Mouse (Mus musculus) gastrocnemius, postnatal 10 days (tissue): ENCODE measurements around the gene Ropn1l. TPM values are rescaled to one million over a fixed set of nuclear protein-coding genes. Genes with fewer than 3 reads are reported as not detected.

Experiments
- DNase-seq: peaks from one replicate; pipeline ENCODE4 v3.0.0; 2021; ENCODE audit warnings: mixed read lengths
- long read RNA-seq, 2 experiments: library from polyadenylated mRNA; stranded (forward); transcript quantifications; one replicate each; pipeline ENCODE4 v2.0.0; 2021
- total RNA-seq, 2 experiments: library from RNA; stranded (reverse); gene quantifications; 2 replicates each; pipeline ENCODE4 v1.2.3; 2021

Gene Ropn1l
- under 1 TPM in 1 of 2 experiments, not detected in 1; 0.38 TPM for total RNA-seq
- long read RNA-seq, experiment 1: 0 reads
- long read RNA-seq, experiment 2: 0 reads

- DNase-seq: peak; percentile 91
Observed at GRCm38 (mm10) chr15:31453098-31453916, at the start of gene Ropn1l. TSS of gene Ropn1l (minus strand) at chr15:31453737.

- DNase-seq: no peak
Observed at GRCm38 (mm10) chr15:31502996-31503395, 49.5 kb upstream of the Ropn1l start.

GRCm38 (mm10) chr15:31502313-31502712 lies 48.8 kb upstream of the Ropn1l start:
- DNase-seq: no peak

- no peak for DNase-seq
Observed at GRCm38 (mm10) chr15:31494803-31495202, 41.3 kb upstream of the Ropn1l start.

- no peak for DNase-seq
Observed at GRCm38 (mm10) chr15:31494310-31494709, 40.8 kb upstream of the Ropn1l start.

GRCm38 (mm10) chr15:31487407-31487806 lies 33.9 kb upstream of the Ropn1l start:
- DNase-seq: no peak

- no peak for DNase-seq
Observed at GRCm38 (mm10) chr15:31476678-31477077, 23.1 kb upstream of the Ropn1l start.

GRCm38 (mm10) chr15:31472645-31473574 lies 19.4 kb upstream of the Ropn1l start:
- no peak for DNase-seq

GRCm38 (mm10) chr15:31471529-31471928 lies 18.0 kb upstream of the Ropn1l start:
- DNase-seq: no peak

- DNase-seq: no peak
Observed at GRCm38 (mm10) chr15:31469497-31469896, 16.0 kb upstream of the Ropn1l start.

GRCm38 (mm10) chr15:31468806-31469205 lies 15.3 kb upstream of the Ropn1l start:
- DNase-seq: no peak

- no peak for DNase-seq
Observed at GRCm38 (mm10) chr15:31466749-31467148, 13.2 kb upstream of the Ropn1l start.

- no peak for DNase-seq
Observed at GRCm38 (mm10) chr15:31466295-31466694, 12.8 kb upstream of the Ropn1l start.

GRCm38 (mm10) chr15:31465806-31466205 lies 12.3 kb upstream of the Ropn1l start:
- DNase-seq: no peak

GRCm38 (mm10) chr15:31460571-31460970 lies 7.0 kb upstream of the Ropn1l start:
- DNase-seq: no peak

GRCm38 (mm10) chr15:31458081-31458480 lies 4.5 kb upstream of the Ropn1l start:
- no peak for DNase-seq

- DNase-seq: no peak
Observed at GRCm38 (mm10) chr15:31456381-31456780, 2.8 kb upstream of the Ropn1l start.

- DNase-seq: no peak
Observed at GRCm38 (mm10) chr15:31454861-31455295, 1.3 kb upstream of the Ropn1l start.

- no peak for DNase-seq
Observed at GRCm38 (mm10) chr15:31454096-31454860, 741 bp upstream of the Ropn1l start.

GRCm38 (mm10) chr15:31452336-31453097 lies 1.0 kb downstream of the Ropn1l start:
- DNase-seq: no peak

GRCm38 (mm10) chr15:31449772-31450171 lies 3.8 kb downstream of the Ropn1l start:
- no peak for DNase-seq
